Mouse (Mus musculus) kidney, embryonic 15.5 days (tissue): ENCODE measurements around the gene Sap25. TPM values are rescaled to one million over a fixed set of nuclear protein-coding genes. Genes with fewer than 3 reads are reported as not detected.

Experiments used
- ATAC-seq: fragments of 200-750 bp; cut with Nextera tagmentation; replicated peaks from 2 replicates; pipeline ENCODE4 v1.8.0; 2017; ENCODE audit warnings: moderate TSS enrichment; ENCODE audit not compliant: low FRiP score
- H3K27ac ChIP-seq: fragments of 300-500 bp; sonication (generic); 2 replicates; pipeline ENCODE4 v1.5.1; 2015; ENCODE audit warnings: mild to moderate bottlenecking, inconsistent platforms
- H3K27me3 ChIP-seq: fragments of 300-500 bp; sonication (generic); 2 replicates; pipeline ENCODE4 v1.6.1; 2015; ENCODE audit warnings: inconsistent platforms
- H3K36me3 ChIP-seq: fragments of 300-500 bp; sonication (generic); 2 replicates; pipeline ENCODE4 v1.6.1; 2015; ENCODE audit warnings: inconsistent platforms
- H3K4me1 ChIP-seq: fragments of 300-500 bp; sonication (generic); 2 replicates; pipeline ENCODE4 v1.6.1; 2015; ENCODE audit warnings: inconsistent platforms
- H3K4me2 ChIP-seq: fragments of 300-500 bp; sonication (generic); 2 replicates; pipeline ENCODE4 v1.6.1; 2015; ENCODE audit warnings: moderate library complexity, mild to moderate bottlenecking, inconsistent platforms
- H3K4me3 ChIP-seq: fragments of 300-500 bp; sonication (generic); replicated peaks from 2 replicates; pipeline ENCODE4 v1.5.1; 2015; ENCODE audit warnings: mild to moderate bottlenecking, inconsistent platforms
- H3K9ac ChIP-seq: fragments of 300-500 bp; sonication (generic); 2 replicates; pipeline ENCODE4 v1.6.1; 2015; ENCODE audit warnings: mild to moderate bottlenecking, inconsistent platforms
- H3K9me3 ChIP-seq: fragments of 300-500 bp; sonication (generic); replicated peaks from 2 replicates; pipeline ENCODE4 v1.6.1; 2016; ENCODE audit warnings: inconsistent platforms
- WGBS: fragments of 180-500 bp; shearing (Covaris S2); methylation state at CpG from one replicate; pipeline ENCODE4 v1.1.7; 2015; ENCODE audit warnings: mixed read lengths; 5-methylcytosine and 5-hydroxymethylcytosine counted together
- polyA plus RNA-seq: library from polyadenylated mRNA; unstranded; fragments of >200 nt; fragmentation: Nextera tagmentation; extraction: Ambion mirVana; gene quantifications from 2 replicates; pipeline ENCODE4 v1.2.1, GENCODE M21; 2015

Gene Sap25
- polyA plus RNA-seq, 1 experiment from 2014 or later: 10.5 TPM

DNA sequence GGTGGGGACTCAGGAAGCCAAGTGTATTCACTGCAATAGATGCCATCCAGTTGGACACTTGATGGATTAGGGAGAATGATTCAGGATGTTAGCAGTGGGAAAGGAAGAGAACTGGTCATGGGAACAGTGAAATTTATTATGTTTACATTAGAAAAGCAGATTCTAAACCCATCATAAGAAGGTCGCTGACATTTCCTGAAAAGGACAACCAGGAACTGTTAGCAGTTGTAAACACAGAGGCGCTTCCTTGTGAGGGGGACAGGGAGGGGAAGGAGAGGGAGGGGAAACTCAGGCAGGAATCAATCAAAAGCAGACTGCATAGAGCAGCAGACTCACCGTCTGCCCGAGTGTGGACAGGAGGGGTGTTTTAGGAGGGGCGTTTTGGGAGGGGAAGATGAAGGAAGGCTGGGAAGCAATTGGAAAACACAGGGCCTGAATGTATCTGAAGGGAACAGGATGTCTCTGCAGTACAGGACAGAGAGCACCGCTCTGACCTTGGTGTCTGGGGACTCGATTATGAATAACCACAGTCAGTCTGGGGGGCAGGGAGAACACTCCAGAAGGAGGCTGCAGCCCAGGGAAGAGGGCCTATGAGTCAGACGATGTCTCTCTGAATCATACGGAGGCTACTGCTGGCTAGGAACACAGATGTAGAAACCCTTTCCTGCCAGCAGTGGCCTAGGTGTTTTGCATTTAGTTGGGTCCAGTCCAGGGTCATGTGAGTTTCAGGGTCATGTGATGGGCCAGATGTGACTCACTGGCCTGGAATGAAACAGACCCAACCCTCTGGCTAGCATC, 30.5 kb downstream of the Sap25 start:
- H3K9ac ChIP-seq: no peak overlapping the region
- H3K27me3 ChIP-seq: no peaks in the 10 kb centered on the region
- H3K36me3 ChIP-seq: peaks cover 11% of the 10 kb centered on the region
- 12% methylated on average over 9 of the region's 9 CpGs for WGBS
- peak; percentile 78; the same call in 1 of the 2 replicates for ATAC-seq
- H3K4me2 ChIP-seq: peak overlapping the region; percentile 19; the same call in 1 of the 2 replicates
- H3K27ac ChIP-seq: peak overlapping the region; percentile 84
- no peaks in the 10 kb centered on the region for H3K9me3 ChIP-seq
- no peak overlapping the region for H3K4me3 ChIP-seq
- H3K4me1 ChIP-seq: peaks cover 27% of the 10 kb centered on the region

DNA sequence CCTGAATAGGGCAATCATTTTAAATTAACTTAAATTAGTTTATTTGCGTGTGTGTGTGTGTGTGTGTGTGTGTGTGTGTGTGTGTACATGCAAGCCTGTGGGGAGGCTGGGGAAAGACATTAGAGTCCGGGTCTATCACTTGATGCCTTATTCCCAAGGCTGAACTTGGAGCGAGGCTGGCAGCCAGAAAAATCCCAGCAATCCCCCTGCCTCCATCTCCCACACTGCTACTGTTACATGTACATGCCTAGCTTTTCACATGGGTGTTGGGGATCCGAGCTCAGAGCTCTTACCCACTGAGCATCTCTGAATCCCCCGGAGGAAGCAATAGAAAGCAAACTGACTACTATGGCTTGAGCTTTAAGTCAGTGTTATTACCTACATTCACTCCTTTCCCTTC, 31.2 kb downstream of the Sap25 start:
- peaks cover 7% of the 10 kb centered on the region for H3K36me3 ChIP-seq
- H3K4me2 ChIP-seq: no peak overlapping the region
- no peak overlapping the region for H3K9ac ChIP-seq
- H3K27me3 ChIP-seq: no peaks in the 10 kb centered on the region
- peak overlapping the region; percentile 84 for H3K27ac ChIP-seq
- H3K9me3 ChIP-seq: no peaks in the 10 kb centered on the region
- 77% methylated on average over 5 of the region's 5 CpGs for WGBS
- H3K4me3 ChIP-seq: no peak overlapping the region
- peaks cover 27% of the 10 kb centered on the region for H3K4me1 ChIP-seq
- ATAC-seq: no peak

DNA sequence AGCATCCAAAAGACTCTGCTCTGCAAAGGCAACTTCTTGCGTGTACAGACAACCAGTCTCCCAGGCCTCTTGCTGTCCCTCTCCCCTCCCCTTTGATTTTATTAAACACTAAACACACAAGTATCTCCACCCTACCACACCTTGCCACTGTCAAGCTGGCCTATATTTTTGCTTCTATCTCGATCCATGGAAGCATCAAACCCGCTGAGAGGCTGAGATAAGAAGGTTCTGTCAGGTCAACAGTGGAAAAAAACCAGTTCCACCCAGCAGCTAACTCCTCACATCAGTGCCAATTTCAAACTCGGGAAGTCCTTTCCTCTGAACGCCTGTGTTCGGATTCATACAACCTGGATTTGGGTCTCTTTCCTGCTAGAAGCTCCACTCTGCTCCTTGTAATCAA, 31.9 kb downstream of the Sap25 start:
- Histone ChIP-seq H3K4me3 (no peak overlapping the region), H3K27me3 (no peaks in the 10 kb centered on the region), H3K27ac (no peak overlapping the region), H3K36me3 (peaks cover 7% of the 10 kb centered on the region; the same call in 1 of the 2 replicates), H3K4me2 (no peak overlapping the region), H3K9me3 (no peaks in the 10 kb centered on the region), H3K4me1 (peaks cover 27% of the 10 kb centered on the region), H3K9ac (no peak overlapping the region)
- WGBS: 87% methylated on average over 6 of the region's 6 CpGs
- no peak for ATAC-seq

DNA sequence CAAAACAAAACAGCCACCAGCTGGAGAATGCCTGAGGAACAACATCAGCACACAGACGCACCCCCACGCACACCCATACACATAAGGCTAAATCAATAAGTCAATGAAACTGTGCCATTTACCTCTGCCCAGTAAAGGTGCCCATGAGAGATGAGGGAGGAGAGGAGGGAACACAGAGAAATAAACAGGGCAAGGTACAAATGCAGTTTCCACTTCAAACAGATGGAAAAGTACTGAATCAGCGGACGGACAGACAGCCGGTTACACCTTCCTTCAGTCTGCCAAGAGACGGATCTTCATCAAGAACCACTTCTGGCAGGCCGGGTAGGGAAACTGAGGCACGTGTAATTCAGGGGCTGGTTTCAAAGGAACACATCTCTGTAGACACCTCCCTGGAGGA, 33.7 kb downstream of the Sap25 start:
- no peak overlapping the region for H3K9ac ChIP-seq

DNA sequence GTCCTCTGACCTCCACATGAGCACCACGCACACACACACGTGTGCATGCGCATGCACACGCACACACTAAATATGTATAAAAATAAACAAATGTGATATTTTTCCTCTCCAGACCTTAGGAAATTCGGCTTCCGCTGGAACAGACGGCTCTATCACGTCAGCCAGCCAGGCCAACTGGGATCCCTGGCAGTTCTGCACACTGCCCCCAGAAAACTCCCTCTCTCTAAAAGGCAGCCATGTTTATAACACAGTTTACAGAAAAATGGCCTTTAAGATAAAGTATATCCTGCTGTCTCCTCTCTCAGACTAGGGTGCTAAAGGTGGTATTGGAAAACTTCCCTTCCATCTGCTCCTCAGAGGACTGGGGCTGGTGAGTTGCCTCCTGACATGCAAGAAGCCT, 36.7 kb downstream of the Sap25 start:
- Histone ChIP-seq H3K27me3 (no peaks in the 10 kb centered on the region), H3K4me2 (no peak overlapping the region), H3K4me3 (no peak overlapping the region), H3K4me1 (peaks cover 9% of the 10 kb centered on the region), H3K9ac (no peak overlapping the region), H3K27ac (no peak overlapping the region), H3K9me3 (no peaks in the 10 kb centered on the region), H3K36me3 (peaks cover 13% of the 10 kb centered on the region; the same call in 1 of the 2 replicates)
- 95% methylated on average over 8 of the region's 8 CpGs for WGBS
- no peak for ATAC-seq

More for the DNA sequence above, 33.7 kb downstream of the Sap25 start:
- ATAC-seq: no peak
- peaks cover 22% of the 10 kb centered on the region for H3K4me1 ChIP-seq
- H3K9me3 ChIP-seq: no peaks in the 10 kb centered on the region
- WGBS: 91% methylated on average over 8 of the region's 8 CpGs
- no peak overlapping the region for H3K4me2 ChIP-seq
- no peak overlapping the region for H3K4me3 ChIP-seq
- peaks cover 7% of the 10 kb centered on the region; the same call in 1 of the 2 replicates for H3K36me3 ChIP-seq
- no peak overlapping the region for H3K27ac ChIP-seq
- no peaks in the 10 kb centered on the region for H3K27me3 ChIP-seq

DNA sequence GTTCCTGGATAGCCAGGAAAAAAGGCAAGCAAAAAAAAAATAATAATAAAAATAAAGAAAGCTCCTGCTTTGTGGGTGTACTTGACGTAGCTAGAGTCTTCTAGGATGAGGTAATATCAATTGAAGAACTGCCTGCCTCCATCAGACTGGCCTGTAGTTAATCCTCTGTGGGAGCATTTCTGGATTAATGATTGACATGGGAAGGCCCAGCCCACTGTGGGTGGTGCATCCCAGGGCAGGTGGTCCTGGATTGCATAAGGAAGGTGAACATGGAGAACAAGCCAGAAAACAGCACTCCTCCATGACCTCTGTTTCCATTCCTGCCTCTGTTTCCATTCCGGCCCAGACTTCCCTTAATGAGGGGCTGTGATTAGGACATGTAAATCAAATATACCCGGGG, 37.6 kb downstream of the Sap25 start:
- no peak overlapping the region for H3K9ac ChIP-seq
- no peak overlapping the region for H3K4me3 ChIP-seq
- no peak for ATAC-seq
- peaks cover 18% of the 10 kb centered on the region for H3K4me1 ChIP-seq
- no peak overlapping the region for H3K27ac ChIP-seq
- H3K36me3 ChIP-seq: peaks cover 13% of the 10 kb centered on the region; the same call in 1 of the 2 replicates
- WGBS: 80% methylated on average over 3 of the region's 3 CpGs
- no peak overlapping the region for H3K4me2 ChIP-seq
- H3K9me3 ChIP-seq: no peaks in the 10 kb centered on the region
- no peaks in the 10 kb centered on the region for H3K27me3 ChIP-seq

DNA sequence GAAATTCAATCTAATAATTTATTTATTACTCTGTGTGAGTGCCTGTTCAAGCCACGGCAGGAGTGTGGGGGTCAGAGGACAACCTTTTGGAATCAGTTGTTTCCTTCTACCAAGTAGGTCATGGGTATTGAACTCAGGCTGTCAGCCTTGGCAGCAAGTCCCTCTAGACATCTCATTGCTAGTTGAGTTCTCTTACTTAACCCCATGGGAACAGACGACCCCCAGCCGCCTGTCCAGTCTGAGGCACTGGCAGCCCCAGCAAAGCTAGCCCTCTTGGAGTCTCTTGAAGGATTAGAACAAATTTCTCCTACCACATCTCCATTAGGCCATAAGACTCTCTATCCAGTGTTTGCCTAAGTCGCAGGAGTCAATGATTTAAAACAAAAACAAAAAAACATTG, 38.6 kb downstream of the Sap25 start:
- ATAC-seq: no peak
- no peak overlapping the region for H3K4me2 ChIP-seq
- H3K27ac ChIP-seq: no peak overlapping the region
- peaks cover 13% of the 10 kb centered on the region; the same call in 1 of the 2 replicates for H3K36me3 ChIP-seq
- 65% methylated on average over 4 of the region's 4 CpGs for WGBS
- no peak overlapping the region for H3K9ac ChIP-seq
- H3K4me1 ChIP-seq: peaks cover 19% of the 10 kb centered on the region
- H3K9me3 ChIP-seq: no peaks in the 10 kb centered on the region
- no peaks in the 10 kb centered on the region for H3K27me3 ChIP-seq
- no peak overlapping the region for H3K4me3 ChIP-seq

DNA sequence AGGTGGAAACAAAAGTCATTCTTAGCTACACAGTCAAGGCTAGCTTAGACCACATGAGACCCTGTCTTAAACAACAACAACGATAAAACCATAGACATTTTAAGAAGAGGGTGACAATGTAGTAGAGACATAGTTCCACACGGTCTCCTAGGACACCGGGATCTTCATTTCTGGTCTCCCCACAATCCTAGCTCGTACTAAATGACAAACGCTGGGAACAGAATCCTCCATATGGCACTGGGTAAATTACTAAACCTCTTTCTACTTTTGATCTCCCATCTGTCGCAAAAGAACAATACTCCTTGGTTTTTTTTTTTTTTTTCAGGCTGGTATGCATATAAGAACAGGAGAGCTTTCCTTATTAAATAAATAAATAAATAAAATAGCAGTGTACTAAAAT, 41.4 kb downstream of the Sap25 start:
- Histone ChIP-seq H3K9ac (no peak overlapping the region), H3K4me3 (no peak overlapping the region), H3K4me1 (peaks cover 25% of the 10 kb centered on the region), H3K27ac (no peak overlapping the region), H3K36me3 (peaks cover 9% of the 10 kb centered on the region; the same call in 1 of the 2 replicates), H3K4me2 (no peak overlapping the region; the same call in 1 of the 2 replicates), H3K9me3 (no peaks in the 10 kb centered on the region), H3K27me3 (peaks cover 3% of the 10 kb centered on the region; the same call in 1 of the 2 replicates)
- no peak for ATAC-seq
- WGBS: 86% methylated on average over 6 of the region's 6 CpGs

DNA sequence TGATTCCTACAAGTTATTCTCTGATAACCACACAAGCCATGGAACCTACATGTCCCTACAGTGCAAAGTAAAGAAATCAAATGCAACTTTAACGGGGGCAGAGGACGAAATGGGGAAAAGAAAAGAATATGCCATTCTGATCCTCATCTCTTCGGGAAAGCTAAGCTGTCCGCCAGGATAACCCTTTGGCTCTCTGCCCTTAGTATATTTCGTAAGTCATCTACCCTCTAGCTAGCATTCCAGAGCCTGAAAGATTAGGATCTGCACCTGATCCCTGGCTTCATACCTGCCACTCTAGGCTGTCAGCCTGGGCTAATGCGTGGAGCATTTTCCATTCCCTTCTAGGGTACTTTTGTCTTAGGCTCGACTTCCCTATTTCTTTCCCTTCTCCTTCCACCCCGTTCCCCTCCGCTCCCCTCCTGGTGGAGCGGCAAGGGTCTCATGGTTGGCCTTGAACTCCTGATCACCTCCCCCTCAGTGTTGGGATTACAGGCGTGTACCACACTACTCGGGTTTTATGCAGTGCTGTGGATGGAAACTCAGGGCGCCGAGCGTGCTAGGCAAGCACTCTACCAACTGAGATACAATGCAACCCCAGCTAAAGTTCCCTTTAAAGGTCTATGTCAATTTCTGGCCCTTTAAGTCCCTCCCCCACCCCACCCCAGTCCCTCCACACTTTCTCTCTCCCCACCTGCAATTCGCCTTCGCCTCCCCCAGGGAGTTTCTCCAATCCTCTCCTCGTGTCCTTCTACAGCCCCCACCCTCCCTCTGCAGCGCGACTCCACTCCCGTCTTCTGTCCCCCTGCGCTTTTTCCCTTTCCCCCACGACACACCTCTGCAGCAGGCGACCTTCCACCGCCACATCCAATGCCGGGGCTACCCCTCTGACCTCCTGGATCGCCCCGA, 42.5 kb downstream of the Sap25 start:
- peaks cover 25% of the 10 kb centered on the region for H3K4me1 ChIP-seq
- peak overlapping the region; percentile 65 for H3K9ac ChIP-seq
- peak overlapping the region; percentile 95 for H3K4me2 ChIP-seq
- ATAC-seq: peak; percentile 7
- H3K9me3 ChIP-seq: no peaks in the 10 kb centered on the region
- peak overlapping the region; percentile 80 for H3K4me3 ChIP-seq
- H3K27me3 ChIP-seq: peaks cover 3% of the 10 kb centered on the region; the same call in 1 of the 2 replicates
- WGBS: 7% methylated on average over 28 of the region's 28 CpGs
- peaks cover 6% of the 10 kb centered on the region; the same call in 1 of the 2 replicates for H3K36me3 ChIP-seq
- H3K27ac ChIP-seq: peak overlapping the region; percentile 85

DNA sequence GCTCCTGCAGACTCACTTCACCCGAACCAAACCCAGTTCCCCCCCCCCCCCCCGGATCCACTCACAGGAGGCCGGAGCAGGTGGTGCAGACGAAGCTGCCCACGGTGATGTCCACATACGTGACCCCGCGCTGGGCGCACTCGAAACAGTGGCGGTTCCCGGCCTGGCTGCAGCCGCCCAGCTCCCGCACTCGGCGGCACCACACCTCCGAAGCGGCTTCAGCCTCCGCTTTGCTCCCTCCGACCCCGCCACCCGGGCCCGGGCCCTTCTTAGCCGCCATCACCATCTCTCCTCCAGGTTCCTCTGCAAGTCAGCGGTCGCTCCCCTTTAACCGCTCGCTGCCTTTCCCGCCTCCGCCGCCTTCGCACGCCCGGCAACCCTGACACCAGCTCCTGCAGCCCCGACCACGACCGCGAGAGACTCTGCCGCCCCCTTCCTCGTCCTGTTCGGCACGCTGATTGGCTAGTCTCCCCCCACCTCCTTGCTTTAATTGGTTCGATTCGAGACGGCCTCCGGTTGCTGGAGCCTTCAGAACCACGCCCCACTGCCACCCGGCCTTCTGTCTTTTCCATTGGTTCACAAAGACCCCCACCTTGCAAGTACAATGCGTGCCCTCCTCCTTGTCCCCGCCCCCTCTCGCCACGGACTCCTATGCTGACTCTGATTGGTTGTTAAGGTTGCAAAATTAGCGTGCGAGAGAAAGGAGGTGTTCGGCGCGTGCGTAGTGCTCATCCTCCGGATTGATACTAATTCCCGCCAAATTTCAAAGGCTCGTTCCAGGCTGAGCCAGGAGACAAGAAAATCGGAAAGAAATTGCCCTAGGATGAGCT, 43.4 kb downstream of the Sap25 start, which contains the start of gene Agfg2:
Agfg2 (minus strand) TSS at position 433 of the 830 bp plus-strand sequence.
- WGBS: under 1% methylated on average over 62 of the region's 62 CpGs

DNA sequence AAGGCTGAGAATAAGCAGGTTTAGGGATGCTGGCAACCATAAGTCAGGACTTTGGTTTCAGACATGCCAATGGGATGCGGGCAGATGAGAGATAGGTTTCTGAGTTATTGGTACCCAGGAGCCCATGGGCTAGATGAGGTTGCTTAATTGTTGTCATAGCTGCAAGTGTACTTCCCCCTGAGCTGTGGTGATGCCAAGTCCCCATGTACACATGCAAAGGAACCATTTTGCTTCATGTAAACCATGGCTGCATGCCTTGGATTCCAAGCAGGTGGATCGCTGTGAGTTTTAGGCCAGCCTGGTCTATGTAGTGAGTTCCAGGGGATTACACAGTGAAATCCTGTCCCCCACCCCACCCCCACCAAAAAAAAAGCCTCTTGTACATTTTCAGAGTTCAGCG, 44.5 kb downstream of the Sap25 start:
- 93% methylated on average over 3 of the region's 3 CpGs for WGBS
- no peak overlapping the region for H3K9ac ChIP-seq

More for the DNA sequence above, 43.4 kb downstream of the Sap25 start, which contains the start of gene Agfg2:
- H3K27ac ChIP-seq: peak within 1 kb of the TSS; percentile 85
- peak within 1 kb of the TSS; percentile 80 for H3K4me3 ChIP-seq
- H3K9me3 ChIP-seq: no peaks in the 10 kb centered on the region
- peak; percentile 98 for ATAC-seq
- peaks cover 25% of the 10 kb centered on the region for H3K4me1 ChIP-seq
- H3K9ac ChIP-seq: peak within 1 kb of the TSS; percentile 65
- peaks cover 6% of the 10 kb centered on the region; the same call in 1 of the 2 replicates for H3K36me3 ChIP-seq
- peaks cover 3% of the 10 kb centered on the region; the same call in 1 of the 2 replicates for H3K27me3 ChIP-seq
- H3K4me2 ChIP-seq: peak within 1 kb of the TSS; percentile 95

More for the DNA sequence above, 44.5 kb downstream of the Sap25 start:
- peaks cover 6% of the 10 kb centered on the region; the same call in 1 of the 2 replicates for H3K36me3 ChIP-seq
- no peak overlapping the region for H3K4me3 ChIP-seq
- ATAC-seq: no peak
- peaks cover 29% of the 10 kb centered on the region for H3K4me1 ChIP-seq
- H3K4me2 ChIP-seq: no peak overlapping the region
- H3K9me3 ChIP-seq: no peaks in the 10 kb centered on the region
- H3K27ac ChIP-seq: no peak overlapping the region
- H3K27me3 ChIP-seq: peaks cover 3% of the 10 kb centered on the region; the same call in 1 of the 2 replicates
